Mouse (Mus musculus): ENCODE data around the gene D17Wsu92e.

The D17Wsu92e gene

GRCm38 (mm10) chr17:27720326-27720725 lies 100.1 kb downstream of the D17Wsu92e start:
- Histone ChIP-seq H3K27me3 (ENCODE audit: control insufficient read depth, insufficient read depth, low read length, poor library complexity, severe bottlenecking) (no peaks in the 10 kb centered on the region), H3K36me3 (ENCODE audit: control insufficient read depth, insufficient read depth, low read length, poor library complexity, severe bottlenecking) (no peaks in the 10 kb centered on the region)
- DNase-seq (ENCODE audit: low read depth, low spot score), result no peak

- no peaks in the 10 kb centered on the region for H3K27me3 ChIP-seq (ENCODE audit: control insufficient read depth, insufficient read depth, low read length, poor library complexity, severe bottlenecking)
- H3K36me3 ChIP-seq (ENCODE audit: control insufficient read depth, insufficient read depth, low read length, poor library complexity, severe bottlenecking), result no peaks in the 10 kb centered on the region
- DNase-seq (ENCODE audit: low read depth, low spot score), result no peak
These were observed 100.8 kb downstream of the D17Wsu92e start for GRCm38 (mm10) chr17:27719663-27720062.

DNA sequence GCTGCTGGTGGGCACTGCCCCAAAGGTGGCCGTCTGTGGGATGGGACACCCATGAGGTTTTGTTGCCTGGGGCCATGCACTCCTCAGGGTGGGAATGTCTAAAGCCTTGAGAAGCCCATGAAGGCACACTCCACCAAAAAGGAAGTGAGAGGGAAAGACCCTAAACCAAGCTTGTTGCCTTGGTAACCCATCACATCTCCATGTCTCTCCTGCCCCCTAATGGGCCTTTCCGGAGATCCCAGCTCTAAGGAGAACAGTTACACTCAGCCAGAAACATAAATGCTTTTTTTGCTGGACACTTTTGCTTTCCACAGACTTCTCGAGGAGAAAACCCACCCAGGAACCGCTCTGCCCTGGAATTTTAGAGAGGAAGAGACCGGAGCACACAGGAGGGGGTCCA lies 102.2 kb downstream of the D17Wsu92e start:
- H3K36me3 ChIP-seq (ENCODE audit: control insufficient read depth, insufficient read depth, low read length, poor library complexity, severe bottlenecking), result no peaks in the 10 kb centered on the region
- no peak for DNase-seq (ENCODE audit: low read depth, low spot score)

GRCm38 (mm10) chr17:27716804-27717203 lies 103.6 kb downstream of the D17Wsu92e start:
- peak; percentile 28 for DNase-seq (ENCODE audit: low read depth, low spot score)
- H3K36me3 ChIP-seq (ENCODE audit: control insufficient read depth, insufficient read depth, low read length, poor library complexity, severe bottlenecking), result no peaks in the 10 kb centered on the region

More for the DNA sequence above, 102.2 kb downstream of the D17Wsu92e start:
- no peaks in the 10 kb centered on the region for H3K27me3 ChIP-seq (ENCODE audit: control insufficient read depth, insufficient read depth, low read length, poor library complexity, severe bottlenecking)

DNA sequence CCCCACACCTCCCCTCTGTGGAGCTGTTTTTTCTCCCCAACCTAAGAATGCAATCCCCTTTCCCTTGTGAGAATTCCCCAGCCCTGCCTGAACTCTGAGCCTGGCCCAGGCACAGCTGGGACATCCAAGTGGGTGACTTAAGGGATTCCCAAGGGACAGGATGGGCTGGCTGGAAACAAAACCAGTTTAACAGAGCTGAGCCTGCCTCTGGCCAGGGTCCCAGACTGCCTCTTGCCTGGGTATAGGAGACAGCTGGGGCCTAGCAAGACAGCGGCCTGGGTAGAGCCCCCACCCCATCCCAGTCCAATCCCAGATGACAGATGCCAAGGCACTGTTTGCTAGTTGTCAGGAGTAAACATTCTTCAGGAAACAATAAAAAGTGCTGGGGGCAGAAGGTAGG lies 107.6 kb downstream of the D17Wsu92e start:
- DNase-seq (ENCODE audit: low read depth, low spot score), result no peak
- H3K27me3 ChIP-seq (ENCODE audit: control insufficient read depth, insufficient read depth, low read length, poor library complexity, severe bottlenecking), result no peaks in the 10 kb centered on the region

More at GRCm38 (mm10) chr17:27716804-27717203, 103.6 kb downstream of the D17Wsu92e start:
- no peaks in the 10 kb centered on the region for H3K27me3 ChIP-seq (ENCODE audit: control insufficient read depth, insufficient read depth, low read length, poor library complexity, severe bottlenecking)

GRCm38 (mm10) chr17:27709650-27710049 lies 110.8 kb downstream of the D17Wsu92e start:
- no peaks in the 10 kb centered on the region; the same call in 1 of the 2 replicates for H3K27me3 ChIP-seq (ENCODE audit: control insufficient read depth, insufficient read depth, low read length, poor library complexity, severe bottlenecking)

More for the DNA sequence above, 107.6 kb downstream of the D17Wsu92e start:
- H3K36me3 ChIP-seq (ENCODE audit: control insufficient read depth, insufficient read depth, low read length, poor library complexity, severe bottlenecking), result no peaks in the 10 kb centered on the region

GRCm38 (mm10) chr17:27707954-27708661 lies 112.3 kb downstream of the D17Wsu92e start:
- peak; percentile 68 for DNase-seq (ENCODE audit: low read depth, low spot score)
- H3K27me3 ChIP-seq (ENCODE audit: control insufficient read depth, insufficient read depth, low read length, poor library complexity, severe bottlenecking), result no peaks in the 10 kb centered on the region; the same call in 1 of the 2 replicates
- H3K36me3 ChIP-seq (ENCODE audit: control insufficient read depth, insufficient read depth, low read length, poor library complexity, severe bottlenecking), result peaks cover 3% of the 10 kb centered on the region; the same call in 1 of the 2 replicates

More at GRCm38 (mm10) chr17:27709650-27710049, 110.8 kb downstream of the D17Wsu92e start:
- no peak for DNase-seq (ENCODE audit: low read depth, low spot score)
- peaks cover 3% of the 10 kb centered on the region; the same call in 1 of the 2 replicates for H3K36me3 ChIP-seq (ENCODE audit: control insufficient read depth, insufficient read depth, low read length, poor library complexity, severe bottlenecking)

GRCm38 (mm10) chr17:27705661-27706060 lies 114.8 kb downstream of the D17Wsu92e start:
- Histone ChIP-seq H3K36me3 (ENCODE audit: control insufficient read depth, insufficient read depth, low read length, poor library complexity, severe bottlenecking) (peaks cover 3% of the 10 kb centered on the region; the same call in 1 of the 2 replicates), H3K27me3 (ENCODE audit: control insufficient read depth, insufficient read depth, low read length, poor library complexity, severe bottlenecking) (no peaks in the 10 kb centered on the region; the same call in 1 of the 2 replicates)
- DNase-seq (ENCODE audit: low read depth, low spot score), result no peak

GRCm38 (mm10) chr17:27703961-27704621 lies 116.4 kb downstream of the D17Wsu92e start:
- Histone ChIP-seq H3K36me3 (ENCODE audit: control insufficient read depth, insufficient read depth, low read length, poor library complexity, severe bottlenecking) (peaks cover 3% of the 10 kb centered on the region; the same call in 1 of the 2 replicates), H3K27me3 (ENCODE audit: control insufficient read depth, insufficient read depth, low read length, poor library complexity, severe bottlenecking) (no peaks in the 10 kb centered on the region; the same call in 1 of the 2 replicates)
- no peak for DNase-seq (ENCODE audit: low read depth, low spot score)

DNA sequence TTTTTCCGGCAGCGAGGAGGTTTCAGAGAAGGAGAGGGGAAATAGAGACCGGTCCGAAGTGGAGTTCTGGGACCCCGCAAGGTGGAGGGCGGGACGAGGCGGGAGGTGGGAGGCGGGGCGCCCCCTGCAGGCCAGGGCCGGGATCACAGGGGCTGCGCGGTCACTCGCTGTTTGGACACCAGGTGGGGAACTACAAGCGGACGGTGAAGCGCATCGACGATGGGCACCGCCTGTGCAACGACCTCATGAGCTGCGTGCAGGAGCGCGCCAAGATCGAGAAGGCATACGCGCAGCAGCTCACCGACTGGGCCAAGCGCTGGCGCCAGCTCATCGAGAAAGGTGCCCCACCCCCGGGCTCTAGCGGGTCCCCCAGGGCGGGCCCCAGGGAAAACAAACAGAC lies 117.9 kb downstream of the D17Wsu92e start:
- Histone ChIP-seq H3K36me3 (ENCODE audit: control insufficient read depth, insufficient read depth, low read length, poor library complexity, severe bottlenecking) (peaks cover 3% of the 10 kb centered on the region; the same call in 1 of the 2 replicates), H3K27me3 (ENCODE audit: control insufficient read depth, insufficient read depth, low read length, poor library complexity, severe bottlenecking) (no peaks in the 10 kb centered on the region; the same call in 1 of the 2 replicates)
- DNase-seq (ENCODE audit: low read depth, low spot score), result peak; percentile 69

DNA sequence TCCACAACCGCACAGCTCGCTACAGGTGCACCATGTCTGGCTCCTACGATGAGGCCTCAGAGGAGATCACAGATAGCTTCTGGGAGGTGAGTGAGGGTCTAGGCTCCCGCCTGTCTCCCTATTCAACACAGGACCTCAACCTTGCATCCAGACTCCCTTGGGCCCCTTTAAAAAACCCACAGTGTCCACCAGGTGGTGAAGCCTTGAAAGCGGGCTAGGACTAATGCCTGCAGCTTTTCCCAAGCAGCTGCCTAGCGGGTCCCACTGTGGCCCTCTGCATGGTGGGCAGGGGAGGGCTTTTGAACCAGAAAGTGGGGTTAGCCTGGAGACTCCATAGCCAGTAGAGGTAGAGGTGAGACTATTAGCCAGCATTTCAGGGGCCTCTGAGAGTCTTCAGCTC lies 118.6 kb downstream of the D17Wsu92e start:
- DNase-seq (ENCODE audit: low read depth, low spot score), result no peak
- H3K27me3 ChIP-seq (ENCODE audit: control insufficient read depth, insufficient read depth, low read length, poor library complexity, severe bottlenecking), result no peaks in the 10 kb centered on the region; the same call in 1 of the 2 replicates
- no peaks in the 10 kb centered on the region for H3K36me3 ChIP-seq (ENCODE audit: control insufficient read depth, insufficient read depth, low read length, poor library complexity, severe bottlenecking)
